Mouse (Mus musculus) gastrocnemius, adult 2 months (tissue): ENCODE results near the gene Wdr4. TPM values are rescaled to one million over a fixed set of nuclear protein-coding genes. Genes with fewer than 3 reads are reported as not detected.
A peak's percentile ranks its signal among the peaks of the same experiment; 100 is the strongest.
"Not testable (repeated sequence)": the region's sequence is repeated elsewhere in the genome, so short reads cannot be mapped to it uniquely, and the experiment has no call there.

Experiments
- DNase-seq: peaks from one replicate; pipeline ENCODE4 v3.0.0; 2022
- H3K27ac ChIP-seq: fragments of 200-600 bp; 2 replicates; pipeline ENCODE4 v1.8.1; 2022; ENCODE audit warnings: mild to moderate bottlenecking
- H3K4me3 ChIP-seq: fragments of 200-600 bp; 2 replicates; pipeline ENCODE4 v1.8.1; 2022; ENCODE audit warnings: mild to moderate bottlenecking, moderate library complexity
- CTCF ChIP-seq: fragments of 200-600 bp; IDR thresholded peaks from 2 replicates; pipeline ENCODE4 v1.8.1; 2022; ENCODE audit warnings: antibody characterized with exemption, mild to moderate bottlenecking, moderate library complexity
- intact Hi-C: fragments of 180-260 bp; cut with DNase I; formaldehyde crosslinking; loops from one replicate; pipeline ENCODE4 v1.15.1; 2025
- total RNA-seq, 2 experiments: library from RNA; stranded (reverse); gene quantifications; 2 replicates each; pipeline ENCODE4 v1.2.3; 2021

The Wdr4 gene
- total RNA-seq, 2 experiments from 2014 or later: 4.3 to 7.7 TPM

- TF ChIP-seq CTCF: no peak
- Histone ChIP-seq H3K27ac (peak overlapping the region; percentile 5; the same call in 1 of the 2 replicates), H3K4me3 (no peak overlapping the region)
- intact Hi-C loops: no loop called here
- DNase-seq: no peak
Measured at GRCm38 (mm10) chr17:31556253-31556652, 36.5 kb upstream of the Wdr4 start.

- intact Hi-C loops, H3K4me3 ChIP-seq, DNase-seq, H3K27ac ChIP-seq: not testable (repeated sequence)
Measured at GRCm38 (mm10) chr17:31552601-31553000, 32.8 kb upstream of the Wdr4 start.

GRCm38 (mm10) chr17:31549389-31549788, 29.6 kb upstream of the Wdr4 start:
- no peak for DNase-seq
- no peak for TF ChIP-seq CTCF

DNA sequence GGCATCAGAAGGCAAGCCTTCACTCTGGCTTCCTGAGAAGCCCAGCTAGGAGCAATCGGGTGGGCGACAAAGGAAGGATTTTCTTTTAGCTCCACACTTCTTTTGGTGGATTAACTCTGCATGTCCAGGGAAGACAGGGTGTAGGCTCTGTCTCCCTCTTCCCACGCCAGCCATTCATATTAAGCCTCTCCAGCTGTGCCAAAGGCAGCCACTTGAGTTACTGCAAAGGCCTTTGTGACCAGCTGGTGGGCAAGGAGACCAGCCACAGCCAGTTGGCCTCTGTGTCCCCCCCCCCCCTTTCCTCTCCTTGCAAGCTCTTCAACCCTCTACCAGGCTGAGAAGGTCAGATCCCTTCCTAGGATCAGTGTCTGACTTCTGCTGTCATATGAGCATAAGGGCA, 28.2 kb upstream of the Wdr4 start:
- no peak for DNase-seq
- TF ChIP-seq CTCF: no peak

More at GRCm38 (mm10) chr17:31549389-31549788, 29.6 kb upstream of the Wdr4 start:
- H3K27ac ChIP-seq: no peak overlapping the region
- intact Hi-C loops: no loop called here
- no peak overlapping the region for H3K4me3 ChIP-seq

GRCm38 (mm10) chr17:31546444-31547196, 26.8 kb upstream of the Wdr4 start:
- no peak for TF ChIP-seq CTCF
- peak; percentile 61 for DNase-seq
- H3K4me3 ChIP-seq: no peak overlapping the region
- intact Hi-C loops: no loop called here
- peak overlapping the region; percentile 44 for H3K27ac ChIP-seq

More for the DNA sequence above, 28.2 kb upstream of the Wdr4 start:
- Histone ChIP-seq H3K4me3 (no peak overlapping the region), H3K27ac (no peak overlapping the region)
- intact Hi-C loops: no loop called here

GRCm38 (mm10) chr17:31543574-31543973, 23.8 kb upstream of the Wdr4 start:
- DNase-seq: no peak
- TF ChIP-seq CTCF: no peak
- intact Hi-C loops: no loop called here
- Histone ChIP-seq H3K4me3 (no peak overlapping the region), H3K27ac (no peak overlapping the region)

DNA sequence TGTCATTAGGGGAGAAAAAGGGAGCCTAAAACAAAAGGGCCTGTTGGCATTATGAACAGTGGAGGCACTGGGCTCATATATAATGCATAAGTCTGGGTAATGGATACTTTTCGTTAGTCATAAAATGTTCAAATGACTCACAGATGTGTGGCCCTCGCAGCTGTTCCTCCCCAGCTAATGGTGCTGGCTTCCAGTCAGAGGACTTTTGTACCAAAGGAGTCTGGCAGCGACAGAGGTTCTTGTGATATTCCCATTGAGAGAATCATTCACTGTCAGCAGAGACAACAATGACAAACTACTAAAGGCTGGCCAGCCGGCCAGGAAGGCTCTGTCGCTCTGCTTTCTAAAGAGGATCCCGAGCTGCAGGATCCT, 21.7 kb upstream of the Wdr4 start:
- DNase-seq: peak; percentile 62
- no peak for TF ChIP-seq CTCF
- Histone ChIP-seq H3K27ac (peak overlapping the region; percentile 51), H3K4me3 (no peak overlapping the region)
- intact Hi-C loops: no loop called here

DNA sequence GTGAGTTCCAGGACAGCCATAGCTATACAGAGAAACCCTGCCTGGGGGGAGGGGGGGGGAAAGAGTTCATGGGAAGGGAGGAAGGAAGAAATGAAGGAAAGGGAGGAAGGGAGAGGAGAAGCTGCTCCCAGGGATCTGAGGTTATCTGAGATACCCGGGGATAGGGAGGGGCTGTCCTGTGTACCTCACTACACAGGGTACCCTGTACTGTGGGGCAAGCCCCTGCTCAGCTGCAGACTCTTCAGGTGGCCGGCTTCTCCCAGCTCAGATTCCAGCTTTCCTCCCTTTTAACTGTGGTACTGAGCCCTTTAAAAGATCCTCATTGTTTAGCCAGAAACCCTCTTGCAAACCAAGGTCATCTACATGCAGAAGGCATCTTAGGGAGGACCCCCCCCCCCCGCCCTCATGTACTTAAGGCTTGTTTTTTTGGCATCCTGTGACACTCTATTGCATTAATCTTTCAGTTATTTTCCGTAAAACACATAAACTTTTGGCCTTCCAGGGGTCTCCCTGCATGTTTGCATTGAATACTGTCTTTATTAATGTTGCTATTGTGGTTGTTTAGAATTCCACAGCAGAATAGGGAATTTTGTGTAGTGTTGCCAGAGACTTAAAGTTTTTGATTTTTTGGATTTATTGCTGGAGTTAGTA, 21.2 kb upstream of the Wdr4 start:
- no peak for TF ChIP-seq CTCF

GRCm38 (mm10) chr17:31540101-31540500, 20.3 kb upstream of the Wdr4 start:
- TF ChIP-seq CTCF: no peak
- no peak for DNase-seq
- no peak overlapping the region for H3K4me3 ChIP-seq
- intact Hi-C loops: no loop called here
- H3K27ac ChIP-seq: no peak overlapping the region

More for the DNA sequence above, 21.2 kb upstream of the Wdr4 start:
- no peak overlapping the region for H3K4me3 ChIP-seq
- intact Hi-C loops: no loop called here
- no peak for DNase-seq
- H3K27ac ChIP-seq: no peak overlapping the region; the same call in 1 of the 2 replicates

- intact Hi-C loops: no loop called here
- Histone ChIP-seq H3K4me3 (peak overlapping the region; percentile 19; the same call in 1 of the 2 replicates), H3K27ac (peak overlapping the region; percentile 70)
- TF ChIP-seq CTCF: no peak
- peak; percentile 68 for DNase-seq
Measured at GRCm38 (mm10) chr17:31535871-31536629, 16.3 kb upstream of the Wdr4 start.

DNA sequence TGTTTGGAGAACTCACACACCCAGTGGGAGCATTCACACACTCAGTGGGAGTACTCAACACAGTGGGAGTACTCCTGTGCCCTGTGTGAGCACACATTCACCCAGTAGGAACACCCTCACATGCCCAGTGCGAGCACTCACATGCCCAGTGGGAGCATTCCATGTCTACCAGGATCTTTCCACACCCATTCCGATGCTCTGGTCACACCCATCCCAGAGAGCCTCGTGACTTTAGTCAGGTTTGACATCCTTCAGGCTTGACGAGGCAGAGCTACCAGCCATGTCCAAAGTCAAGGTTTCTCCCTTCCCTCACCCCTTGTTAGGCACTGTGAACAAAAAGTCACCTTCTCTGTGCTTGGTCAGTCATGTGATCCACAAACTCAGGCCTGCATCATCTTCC, 15.6 kb upstream of the Wdr4 start:
- intact Hi-C loops: no loop called here
- peak overlapping the region; percentile 19; the same call in 1 of the 2 replicates for H3K4me3 ChIP-seq
- H3K27ac ChIP-seq: peak overlapping the region; percentile 70
- no peak for TF ChIP-seq CTCF
- DNase-seq: no peak

DNA sequence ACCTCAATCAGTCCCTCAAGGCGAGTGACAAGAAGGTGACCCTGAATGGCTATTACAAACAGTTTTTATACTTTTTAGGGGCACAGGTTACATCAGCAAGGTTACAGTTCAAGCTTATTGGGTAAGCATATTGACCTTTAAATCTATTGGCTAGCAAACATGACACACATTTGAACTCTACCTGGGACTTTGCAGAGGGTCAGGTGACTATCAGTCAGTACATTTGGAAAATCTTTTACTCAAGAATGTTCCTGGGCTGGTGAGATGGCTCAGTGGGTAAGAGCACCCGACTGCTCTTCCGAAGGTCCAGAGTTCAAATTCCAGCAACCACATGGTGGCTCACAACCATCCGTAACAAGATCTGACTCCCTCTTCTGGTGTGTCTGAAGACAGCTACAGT, 12.6 kb upstream of the Wdr4 start:
- DNase-seq, H3K4me3 ChIP-seq, H3K27ac ChIP-seq, intact Hi-C loops: not testable (repeated sequence)
